Mouse (Mus musculus) A20 (cell line): ENCODE results near the gene Prn.

Experiments used
- DNase-seq: peaks from one replicate; pipeline ENCODE4 v3.0.0-alpha.2; 2011; ENCODE audit warnings: low read depth, low spot score

Prn gene

DNA sequence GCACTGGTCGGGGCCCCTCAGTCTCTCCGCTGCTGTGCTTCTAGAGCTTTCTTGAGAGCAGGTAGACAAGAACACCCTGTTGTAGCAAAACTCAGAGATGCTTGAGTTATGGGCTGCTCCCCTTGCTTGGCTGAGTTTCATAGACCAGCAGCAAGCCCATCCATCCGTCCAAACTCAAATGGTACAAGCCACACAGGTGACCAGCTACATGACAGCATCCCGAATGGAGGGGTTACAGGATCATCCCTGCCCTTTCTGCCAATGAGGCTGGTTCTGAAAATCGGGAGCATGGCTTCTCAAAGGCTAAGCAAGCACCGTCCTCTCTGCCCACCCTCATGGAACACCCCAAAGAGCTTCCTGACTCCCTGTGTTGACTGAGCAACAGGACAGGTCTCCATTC lies 85.2 kb downstream of the Prn start:
- no peak for DNase-seq

DNA sequence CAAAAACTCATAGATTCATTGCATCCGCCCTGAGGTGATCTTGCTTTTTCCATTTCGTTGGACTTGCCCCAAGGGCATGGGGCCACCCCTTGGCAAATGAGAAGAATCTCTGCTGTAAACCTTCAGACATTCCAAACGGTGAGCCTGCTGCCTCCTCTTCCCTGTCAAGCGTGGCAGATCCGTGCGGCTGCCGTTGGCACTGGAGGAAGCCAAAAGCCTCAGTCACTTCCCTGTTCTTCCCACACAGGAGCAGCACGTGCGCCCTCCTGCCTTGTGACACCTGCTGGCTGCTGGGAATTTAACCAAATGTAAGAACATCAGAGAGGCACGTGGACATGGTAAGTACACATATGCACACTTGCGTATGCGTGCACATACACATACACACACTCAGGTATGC lies 86.0 kb downstream of the Prn start:
- no peak for DNase-seq

DNA sequence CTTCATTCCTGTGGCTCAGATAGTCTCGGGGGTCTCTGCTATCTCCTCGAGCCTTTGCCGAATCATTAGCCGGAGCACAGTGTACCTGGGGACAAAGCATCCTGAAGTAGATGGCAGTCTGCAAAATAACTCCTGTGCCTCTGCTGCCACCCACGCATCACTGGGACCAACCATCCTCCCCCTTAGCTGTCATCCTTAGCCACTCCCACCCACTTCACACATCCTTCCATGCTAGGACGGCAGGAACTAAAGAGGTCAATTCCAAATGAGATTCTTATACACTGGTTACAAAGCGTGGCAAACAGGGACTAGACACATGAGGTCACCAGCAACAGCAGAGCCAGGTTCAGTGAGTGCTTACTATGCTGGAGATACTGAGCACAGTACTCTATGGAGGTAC lies 86.6 kb downstream of the Prn start:
- DNase-seq = no peak

DNA sequence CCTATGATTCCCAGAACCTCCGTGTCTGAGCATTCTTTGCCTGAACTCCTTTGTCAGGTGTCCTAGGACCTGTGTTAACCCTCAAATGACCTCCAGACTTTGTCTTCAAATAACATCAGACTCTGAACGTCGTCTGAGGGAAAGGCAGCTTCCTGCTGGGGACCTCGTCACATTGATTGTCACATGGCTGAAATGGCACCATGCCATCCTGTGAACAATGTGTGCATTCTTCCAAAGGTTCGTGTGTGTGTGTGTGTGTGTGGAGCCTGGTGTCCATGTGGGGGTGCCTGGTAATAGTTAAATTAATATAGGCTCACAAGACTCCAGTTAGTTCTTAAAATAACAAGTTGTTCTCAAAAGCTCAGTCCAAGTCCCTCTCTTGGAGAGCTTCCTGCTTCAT lies 87.6 kb downstream of the Prn start:
- DNase-seq = no peak

GRCm38 (mm10) chr2:132001696-132002334 lies 92.1 kb downstream of the Prn start:
- DNase-seq = no peak

DNA sequence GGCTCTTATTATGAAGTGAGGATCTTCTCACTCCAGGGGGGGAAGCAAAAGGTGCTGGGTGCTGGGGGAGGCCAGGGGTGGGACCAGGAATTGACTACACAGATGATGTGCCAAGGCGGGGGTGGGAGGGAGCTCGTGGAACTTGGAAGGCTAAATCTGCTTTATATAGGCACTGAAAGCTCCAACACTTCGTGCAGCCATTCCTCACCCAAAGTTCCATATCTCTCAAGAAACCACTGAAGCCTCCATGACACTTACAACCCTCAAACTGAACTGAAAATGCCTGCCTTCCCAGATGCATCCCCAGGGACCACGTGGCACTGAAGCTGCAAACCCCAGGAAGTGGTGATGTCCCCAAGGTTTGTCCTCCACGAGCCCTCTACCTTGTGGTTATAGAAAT lies 94.2 kb downstream of the Prn start:
- DNase-seq = no peak

- DNase-seq = no peak
Measured at GRCm38 (mm10) chr2:132004495-132005136, 94.9 kb downstream of the Prn start.

- DNase-seq = no peak
Measured at GRCm38 (mm10) chr2:132005445-132005844, 95.7 kb downstream of the Prn start.
